Comparison of ENCODE assay signal across 23 mouse cellular contexts in the genomic region with DNA sequence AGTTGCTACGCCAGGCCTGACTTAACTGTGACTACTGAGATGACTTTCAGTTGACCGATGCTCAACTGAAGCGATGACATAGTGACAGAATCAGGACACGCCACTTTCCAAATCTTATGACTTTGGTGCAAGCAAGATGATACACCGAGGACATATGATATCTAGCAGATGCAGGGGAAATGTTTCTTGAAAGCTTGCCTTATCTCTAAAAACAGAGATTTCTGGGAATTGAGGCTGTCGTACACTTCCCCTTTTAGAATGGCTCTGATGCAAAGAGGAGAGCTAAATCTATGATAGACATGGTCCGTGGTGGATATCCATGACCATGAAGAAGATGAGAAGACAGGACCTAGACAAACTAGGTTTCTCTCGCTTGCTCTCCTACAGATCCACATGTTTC.
"Had no signal": no experiment of that assay in that cellular context is flagged by ENCODE, and none has a peak within 500 bp of the region (broad histone marks: within the 10 kb centered on the region; RNA-seq: fewer than 3 reads in every experiment).

No protein-coding gene starts in this region.

- H3K4me1 ChIP-seq: hindbrain, embryonic 13.5 days; hindbrain, embryonic 15.5 days had no signal

- H3K4me3 ChIP-seq: heart, embryonic 10.5 days; heart, embryonic 12.5 days; hindbrain, embryonic 13.5 days; hindbrain, embryonic 15.5 days; kidney, embryonic 15.5 days; left cerebral cortex, adult 2 months; limb, embryonic 10.5 days; limb, embryonic 12.5 days; liver, embryonic 13.5 days had no signal

- H3K9ac ChIP-seq: heart, embryonic 12.5 days; hindbrain, embryonic 13.5 days; hindbrain, embryonic 15.5 days; kidney, embryonic 15.5 days; limb, embryonic 12.5 days; liver, embryonic 13.5 days had no signal

- DNase-seq: gastrocnemius, postnatal 14 days; gastrocnemius, postnatal 36 days; heart, adult 18-20 months; heart, postnatal 10 days; heart, postnatal 4 days; kidney, adult 11 months; kidney, adult 2 months; kidney, adult 9 months; kidney, postnatal 14 days; kidney, postnatal 36 days; liver; liver, embryonic 13.5 days had no signal

- H3K27ac ChIP-seq: heart, embryonic 10.5 days; hindbrain, embryonic 13.5 days; hindbrain, embryonic 15.5 days; hindbrain, postnatal 0 days; kidney, embryonic 15.5 days; kidney, postnatal 0 days; left cerebral cortex, adult 2 months; limb, embryonic 10.5 days; limb, embryonic 12.5 days; liver, embryonic 13.5 days had no signal

- H3K9me3 ChIP-seq: heart, embryonic 10.5 days; hindbrain, embryonic 13.5 days; hindbrain, embryonic 15.5 days; kidney, embryonic 15.5 days; limb, embryonic 10.5 days; limb, embryonic 12.5 days; liver, embryonic 13.5 days had no signal

- ATAC-seq: hindbrain, postnatal 0 days; intestine, embryonic 16.5 days had no signal

- H3K27me3 ChIP-seq: heart, embryonic 12.5 days; hindbrain, embryonic 13.5 days; hindbrain, embryonic 15.5 days; limb, embryonic 12.5 days; liver, embryonic 13.5 days had no signal

- H3K36me3 ChIP-seq: heart, embryonic 10.5 days; heart, embryonic 12.5 days; hindbrain, embryonic 13.5 days; hindbrain, embryonic 15.5 days; kidney, embryonic 15.5 days; limb, embryonic 10.5 days; limb, embryonic 12.5 days; liver, embryonic 13.5 days had no signal
